Mouse (Mus musculus) stomach, embryonic 14.5 days (tissue): ENCODE data around the gene F5. TPM values are rescaled to one million over a fixed set of nuclear protein-coding genes. Genes with fewer than 3 reads are reported as not detected.
A peak's percentile ranks its signal among the peaks of the same experiment; 100 is the strongest.

ENCODE experiments used
- ATAC-seq: fragments of 200-750 bp; cut with Nextera tagmentation; 2 replicates; pipeline ENCODE4 v1.8.0; 2017; ENCODE audit warnings: low read depth, moderate TSS enrichment; ENCODE audit not compliant: insufficient number of reproducible peaks, insufficient read depth, low FRiP score
- H3K27ac ChIP-seq: fragments of 300-500 bp; sonication (generic); 2 replicates; pipeline ENCODE4 v1.5.1; 2014; ENCODE audit warnings: mild to moderate bottlenecking, low read length, moderate library complexity, mixed read lengths
- H3K27me3 ChIP-seq: fragments of 300-500 bp; sonication (generic); 2 replicates; pipeline ENCODE4 v1.6.1; 2014; ENCODE audit warnings: low read length, control low read depth, mixed read lengths; ENCODE audit not compliant: control insufficient read depth, insufficient read depth
- H3K36me3 ChIP-seq: fragments of 300-500 bp; sonication (generic); 2 replicates; pipeline ENCODE4 v1.6.1; 2014; ENCODE audit warnings: mild to moderate bottlenecking, control low read depth, low read length, moderate library complexity, mixed read lengths; ENCODE audit not compliant: control insufficient read depth, insufficient read depth
- H3K4me1 ChIP-seq: fragments of 300-500 bp; sonication (generic); 2 replicates; pipeline ENCODE4 v1.6.1; 2014; ENCODE audit warnings: low read length, control low read depth, mixed read lengths; ENCODE audit not compliant: control insufficient read depth, insufficient read depth
- H3K4me2 ChIP-seq: fragments of 300-500 bp; sonication (generic); replicated peaks from 2 replicates; pipeline ENCODE4 v1.6.1; 2014; ENCODE audit warnings: low read depth, low read length, control low read depth
- H3K4me3 ChIP-seq: fragments of 300-500 bp; sonication (generic); 2 replicates; pipeline ENCODE4 v1.5.1; 2014; ENCODE audit warnings: low read depth, low read length, control low read depth
- H3K9ac ChIP-seq: fragments of 300-500 bp; sonication (generic); replicated peaks from 2 replicates; pipeline ENCODE4 v1.6.1; 2014; ENCODE audit warnings: low read depth, mild to moderate bottlenecking, control low read depth, low read length, moderate library complexity, mixed read lengths
- H3K9me3 ChIP-seq: fragments of 300-500 bp; sonication (generic); 2 replicates; pipeline ENCODE4 v1.6.1; 2016; ENCODE audit warnings: low read depth, low read length, control low read depth; ENCODE audit not compliant: control insufficient read depth
- WGBS: fragments of 180-500 bp; shearing (Covaris S2); extraction: QIAGEN DNeasy Blood & Tissue Kit; methylation state at CpG from one replicate; pipeline ENCODE4 v1.1.7; 2014; 5-methylcytosine and 5-hydroxymethylcytosine counted together
- polyA plus RNA-seq: library from polyadenylated mRNA; unstranded; fragments of >200 nt; fragmentation: Nextera tagmentation; extraction: Ambion mirVana; gene quantifications from 2 replicates; pipeline ENCODE4 v1.2.1, GENCODE M21; 2014

The F5 gene
- polyA plus RNA-seq, 1 experiment from 2014 or later, result 0.54 TPM

DNA sequence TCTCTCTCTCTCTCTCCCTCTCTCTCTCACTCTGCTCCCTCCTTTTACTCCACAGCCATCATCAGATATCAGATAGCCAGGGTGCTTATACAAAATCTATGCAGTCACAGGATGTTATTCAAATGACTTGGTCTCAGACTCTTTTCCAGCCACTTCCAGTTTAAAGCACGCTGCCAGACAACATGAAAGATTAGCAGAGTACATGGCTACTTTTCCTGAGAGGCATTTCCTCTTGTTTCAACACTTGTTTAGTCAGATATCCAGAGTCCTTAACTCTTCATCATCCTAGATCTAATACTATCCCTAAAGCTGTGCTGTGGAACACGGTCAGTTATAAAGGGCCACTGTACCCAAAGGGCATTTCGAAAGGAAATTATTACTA lies 30.9 kb upstream of the F5 start:
- Histone ChIP-seq H3K4me1 (no peaks in the 10 kb centered on the region), H3K27me3 (no peaks in the 10 kb centered on the region), H3K9ac (no peak overlapping the region), H3K9me3 (no peaks in the 10 kb centered on the region), H3K36me3 (no peaks in the 10 kb centered on the region), H3K4me3 (no peak overlapping the region), H3K27ac (no peak overlapping the region), H3K4me2 (no peak overlapping the region)
- 79% methylated on average over 3 of the region's 3 CpGs for WGBS
- ATAC-seq, result no peak

DNA sequence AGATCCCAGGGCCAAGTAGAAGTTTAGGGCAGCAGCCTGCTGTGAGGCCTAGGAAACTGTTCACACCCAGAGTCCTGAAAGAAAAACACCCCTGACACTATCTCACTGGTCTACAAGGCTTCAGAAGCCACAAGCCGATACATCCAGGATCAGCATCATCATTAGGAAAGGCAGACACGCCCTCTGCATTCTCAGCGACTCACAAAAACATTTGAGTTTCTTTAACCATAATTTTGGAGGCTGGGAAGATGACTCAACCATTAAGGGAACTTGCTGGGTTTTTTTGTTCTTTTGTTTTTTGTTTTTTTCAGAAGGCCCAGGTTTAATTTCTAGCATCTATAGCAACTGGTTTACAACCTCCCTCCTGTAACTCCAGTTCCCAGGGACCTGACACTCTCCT lies 27.8 kb upstream of the F5 start:
- 58% methylated on average over 3 of the region's 3 CpGs for WGBS
- ATAC-seq, result no peak
- Histone ChIP-seq H3K36me3 (no peaks in the 10 kb centered on the region), H3K27ac (no peak overlapping the region), H3K27me3 (no peaks in the 10 kb centered on the region), H3K9me3 (no peaks in the 10 kb centered on the region), H3K4me2 (no peak overlapping the region), H3K9ac (no peak overlapping the region), H3K4me1 (no peaks in the 10 kb centered on the region), H3K4me3 (no peak overlapping the region)

DNA sequence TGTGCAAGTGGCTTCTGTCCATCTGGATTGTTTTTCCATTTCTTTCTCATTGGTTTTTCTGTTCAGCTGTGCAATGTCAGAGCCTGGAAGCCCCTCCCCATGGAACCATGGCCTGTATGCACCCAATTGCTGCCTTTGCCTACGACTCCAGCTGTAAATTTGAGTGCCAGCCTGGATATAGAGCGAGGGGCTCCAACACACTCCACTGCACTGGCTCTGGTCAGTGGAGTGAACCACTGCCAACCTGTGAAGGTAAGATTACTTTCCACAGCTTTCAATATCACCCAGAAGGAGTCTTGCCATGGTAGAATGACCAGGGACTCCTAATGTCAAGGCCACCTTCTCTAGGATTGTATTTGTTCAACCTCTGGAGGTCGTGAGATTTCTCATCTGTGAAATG lies 21.6 kb upstream of the F5 start:
- Histone ChIP-seq H3K27ac (no peak overlapping the region), H3K9me3 (no peaks in the 10 kb centered on the region), H3K4me1 (no peaks in the 10 kb centered on the region), H3K27me3 (no peaks in the 10 kb centered on the region), H3K4me2 (no peak overlapping the region), H3K36me3 (no peaks in the 10 kb centered on the region), H3K9ac (no peak overlapping the region), H3K4me3 (no peak overlapping the region)
- 64% methylated on average over 3 of the region's 3 CpGs for WGBS
- no peak for ATAC-seq

DNA sequence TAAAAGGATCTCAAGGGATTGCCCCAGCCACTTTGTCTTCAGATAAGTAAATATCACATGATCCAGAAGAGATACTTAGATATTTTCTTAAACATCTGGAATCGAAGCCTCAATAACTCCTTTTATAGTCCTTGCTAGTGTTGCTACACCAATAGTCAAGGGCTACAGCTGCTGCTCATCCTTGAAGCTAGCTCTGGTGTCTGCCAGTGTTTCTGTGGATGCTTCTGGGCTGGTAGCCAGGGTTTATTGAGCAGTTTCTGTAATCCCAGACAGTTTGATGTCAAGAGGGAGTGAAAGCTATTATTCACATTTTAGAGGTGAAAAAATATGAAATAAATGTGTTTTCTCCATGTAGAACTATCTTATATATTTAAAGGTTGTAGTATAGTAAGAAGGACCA lies 19.0 kb upstream of the F5 start:
- Histone ChIP-seq H3K27me3 (no peaks in the 10 kb centered on the region), H3K27ac (no peak overlapping the region), H3K4me2 (no peak overlapping the region), H3K4me1 (no peaks in the 10 kb centered on the region), H3K4me3 (no peak overlapping the region), H3K9ac (no peak overlapping the region), H3K9me3 (no peaks in the 10 kb centered on the region), H3K36me3 (no peaks in the 10 kb centered on the region)
- no peak for ATAC-seq
- WGBS, result 70% methylated on average over 1 of the region's 1 CpGs

DNA sequence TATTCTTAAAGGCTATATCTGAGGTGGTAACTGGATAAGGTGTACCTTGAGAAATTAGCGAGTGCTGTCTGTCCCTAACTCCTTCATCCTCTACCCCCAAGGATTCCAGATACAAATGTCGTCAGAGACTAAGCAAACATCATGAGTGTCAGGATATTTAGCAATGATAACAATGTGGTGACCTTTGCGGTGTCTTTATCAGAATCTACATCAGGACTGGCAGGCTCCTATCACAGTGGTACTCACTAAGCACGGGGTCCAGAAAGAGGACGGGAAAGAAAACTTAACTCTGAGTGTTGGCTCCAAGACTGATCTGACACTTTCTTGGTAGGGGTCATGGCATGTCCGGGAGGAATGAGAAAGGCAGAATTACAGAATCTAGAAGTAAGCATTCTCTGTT lies 17.5 kb upstream of the F5 start:
- no peak overlapping the region for H3K4me2 ChIP-seq
- WGBS, result 60% methylated on average over 6 of the region's 6 CpGs
- ATAC-seq, result no peak
- no peaks in the 10 kb centered on the region for H3K9me3 ChIP-seq
- no peak overlapping the region for H3K4me3 ChIP-seq
- H3K4me1 ChIP-seq, result no peaks in the 10 kb centered on the region
- H3K27me3 ChIP-seq, result no peaks in the 10 kb centered on the region
- no peak overlapping the region for H3K9ac ChIP-seq
- no peak overlapping the region for H3K27ac ChIP-seq
- H3K36me3 ChIP-seq, result no peaks in the 10 kb centered on the region

DNA sequence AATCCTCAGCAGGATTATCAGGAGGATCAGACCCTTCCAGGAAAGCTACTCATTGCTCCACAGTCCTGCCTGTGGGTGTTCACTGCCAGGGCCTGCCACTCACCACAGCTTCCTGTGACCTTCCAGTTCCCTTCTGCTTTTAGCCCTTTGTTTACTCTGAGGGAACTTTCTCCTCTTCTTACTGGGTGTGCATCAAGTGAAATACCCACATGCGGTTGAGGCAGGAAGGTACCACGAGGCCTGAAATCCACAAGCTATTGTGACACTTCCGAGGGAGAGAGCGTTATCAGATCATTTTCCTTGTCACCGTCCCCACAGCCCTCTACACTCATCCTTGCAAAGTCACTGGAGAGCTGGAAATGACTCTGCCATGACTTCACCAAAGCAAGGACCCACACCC lies 16.3 kb upstream of the F5 start:
- ATAC-seq, result no peak
- Histone ChIP-seq H3K9me3 (no peaks in the 10 kb centered on the region), H3K4me2 (no peak overlapping the region), H3K36me3 (no peaks in the 10 kb centered on the region), H3K27ac (no peak overlapping the region), H3K9ac (no peak overlapping the region), H3K4me1 (no peaks in the 10 kb centered on the region), H3K27me3 (no peaks in the 10 kb centered on the region), H3K4me3 (no peak overlapping the region)
- WGBS, result 53% methylated on average over 5 of the region's 5 CpGs

DNA sequence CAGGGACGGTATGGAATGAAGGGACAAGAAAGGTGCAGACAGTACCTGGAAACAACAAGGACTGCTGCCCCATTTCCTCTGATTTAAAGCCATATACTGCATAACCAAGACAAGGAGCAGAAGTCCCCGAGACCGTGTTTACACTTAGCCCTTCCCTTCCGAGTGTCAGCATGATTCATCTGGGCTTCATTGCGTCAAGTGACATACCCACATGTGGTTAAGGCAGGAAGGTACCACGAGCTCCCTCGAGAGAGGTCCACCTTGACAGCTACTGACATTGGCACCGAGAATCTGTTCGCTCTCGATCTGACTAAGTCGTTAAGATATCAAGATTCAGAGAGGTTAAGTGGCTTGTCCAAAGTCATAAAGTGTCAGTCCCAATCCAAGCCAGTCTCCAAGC lies 15.7 kb upstream of the F5 start:
- no peak overlapping the region for H3K4me2 ChIP-seq
- no peak overlapping the region for H3K4me3 ChIP-seq
- no peak for ATAC-seq
- H3K36me3 ChIP-seq, result no peaks in the 10 kb centered on the region
- no peaks in the 10 kb centered on the region for H3K4me1 ChIP-seq
- H3K27me3 ChIP-seq, result no peaks in the 10 kb centered on the region
- WGBS, result 44% methylated on average over 11 of the region's 11 CpGs
- no peaks in the 10 kb centered on the region for H3K9me3 ChIP-seq
- no peak overlapping the region for H3K27ac ChIP-seq
- no peak overlapping the region for H3K9ac ChIP-seq

DNA sequence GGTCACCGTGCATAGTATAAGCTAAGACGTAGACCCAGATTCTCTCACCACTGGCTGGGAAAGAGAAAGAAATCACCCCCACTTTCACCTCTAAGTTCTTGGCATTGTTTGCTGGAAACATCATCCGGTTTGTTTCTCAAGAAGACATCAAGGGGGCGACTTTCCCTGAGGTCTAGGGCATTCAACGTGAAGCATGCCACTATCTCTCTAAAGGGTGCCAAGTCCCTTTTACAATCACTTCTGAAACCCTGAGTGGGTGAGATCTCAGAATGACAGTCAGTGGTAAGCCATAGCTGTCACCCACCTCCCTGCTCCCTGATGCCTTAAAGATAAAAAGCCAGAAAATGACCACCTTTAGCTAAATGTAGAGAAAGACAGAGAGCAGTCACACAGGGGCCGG lies 15.0 kb upstream of the F5 start:
- Histone ChIP-seq H3K4me1 (no peaks in the 10 kb centered on the region), H3K27ac (no peak overlapping the region), H3K9me3 (no peaks in the 10 kb centered on the region), H3K27me3 (no peaks in the 10 kb centered on the region), H3K4me2 (no peak overlapping the region), H3K36me3 (no peaks in the 10 kb centered on the region), H3K9ac (no peak overlapping the region), H3K4me3 (no peak overlapping the region)
- WGBS, result 59% methylated on average over 6 of the region's 6 CpGs
- ATAC-seq, result no peak

DNA sequence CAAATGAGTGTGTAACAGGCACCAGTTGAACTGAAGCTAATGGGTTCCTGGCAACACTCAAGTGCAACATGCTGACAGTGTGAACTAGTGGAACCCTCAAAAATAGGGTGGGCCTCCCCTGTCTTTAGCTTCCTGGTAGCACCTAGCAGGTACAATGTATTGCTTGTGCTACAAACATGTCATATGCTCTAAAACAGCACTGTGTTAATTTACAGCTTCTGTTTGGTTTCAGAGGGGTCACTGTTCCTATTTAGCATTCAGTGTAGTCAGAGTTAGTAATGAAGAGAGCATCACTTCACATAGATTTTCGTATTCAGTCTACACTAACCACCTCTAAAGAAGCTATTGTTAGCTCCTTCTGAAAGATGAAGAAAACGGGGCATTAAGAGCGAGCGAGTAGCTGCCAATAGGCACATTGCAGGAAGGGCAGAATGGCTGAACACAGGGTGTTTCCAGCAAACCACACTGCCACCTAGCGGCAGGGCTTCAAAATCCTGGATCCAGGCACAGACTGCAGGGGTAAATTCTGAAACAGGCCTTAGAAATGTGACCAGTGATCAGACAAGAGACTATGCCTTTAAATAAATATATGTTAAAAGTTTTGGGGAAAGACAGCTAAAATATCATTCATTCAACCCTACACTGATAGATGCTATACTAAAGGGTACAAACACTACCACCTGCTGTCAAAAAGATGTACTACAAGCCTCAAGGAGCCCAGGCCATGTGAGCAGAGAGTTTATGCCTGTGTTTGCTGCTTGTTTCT lies 13.1 kb upstream of the F5 start:
- 6% methylated on average over 5 of the region's 5 CpGs for WGBS
- no peak overlapping the region; the same call in 1 of the 2 replicates for H3K4me2 ChIP-seq

More for the DNA sequence above, 13.1 kb upstream of the F5 start:
- Histone ChIP-seq H3K9ac (no peak overlapping the region), H3K9me3 (no peaks in the 10 kb centered on the region), H3K4me3 (no peak overlapping the region), H3K4me1 (no peaks in the 10 kb centered on the region), H3K36me3 (no peaks in the 10 kb centered on the region), H3K27ac (no peak overlapping the region), H3K27me3 (no peaks in the 10 kb centered on the region)
- ATAC-seq, result peak; percentile 56; the same call in 1 of the 2 replicates
